Mouse (Mus musculus): ENCODE results near the gene Ifitm1. TPM values are rescaled to one million over a fixed set of nuclear protein-coding genes. Genes with fewer than 3 reads are reported as not detected.
"Not testable (repeated sequence)": the region's sequence is repeated elsewhere in the genome, so short reads cannot be mapped to it uniquely, and the experiment has no call there.

Gene Ifitm1
- polyA plus RNA-seq, 1 experiment from 2014 or later = 8.0 TPM

DNA sequence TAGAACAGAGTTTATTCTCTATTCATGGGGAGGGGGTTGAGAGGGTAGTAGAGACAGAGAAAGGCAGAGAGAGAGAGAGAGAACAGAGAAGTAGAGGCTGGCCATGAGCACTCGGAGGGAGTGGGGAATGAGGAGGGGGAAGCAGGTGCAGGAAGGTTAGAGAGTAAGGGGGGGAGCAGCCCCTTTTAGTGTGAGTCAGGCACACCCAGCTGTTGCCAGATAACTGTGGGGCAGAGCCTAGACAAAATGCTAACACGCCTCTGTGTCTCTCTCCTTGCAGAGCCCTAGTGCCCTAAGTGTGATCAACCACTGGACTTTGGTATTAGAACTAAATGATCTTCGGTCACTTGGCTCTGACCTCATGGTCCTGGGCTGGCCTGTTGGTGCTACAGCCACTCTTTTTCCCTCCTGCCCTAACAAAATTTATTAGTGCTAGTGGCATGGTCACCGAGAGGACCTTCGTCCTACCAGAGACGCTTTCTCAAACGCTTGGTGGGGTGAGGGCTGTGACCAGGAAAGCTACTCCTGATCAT lies 44.3 kb downstream of the Ifitm1 start:
- DNase-seq (ENCODE audit: low spot score, missing footprints) (no peak), ATAC-seq (ENCODE audit: low FRiP score) (no peak)
- H3K9ac ChIP-seq (ENCODE audit: low read length) = no peak overlapping the region
- no peak overlapping the region for H3K4me2 ChIP-seq
- no peaks in the 10 kb centered on the region for H3K9me3 ChIP-seq (ENCODE audit: control insufficient read depth, low read length)
- no peaks in the 10 kb centered on the region; the same call in 1 of the 2 replicates for H3K27me3 ChIP-seq (ENCODE audit: control insufficient read depth, insufficient read depth, low read length)
- H3K4me1 ChIP-seq (ENCODE audit: control insufficient read depth, insufficient read depth, low read length) = peaks cover 3% of the 10 kb centered on the region; the same call in 1 of the 2 replicates
- no peaks in the 10 kb centered on the region; the same call in 1 of the 2 replicates for H3K36me3 ChIP-seq (ENCODE audit: control insufficient read depth, insufficient read depth, low read length)
- H3K4me3 ChIP-seq (ENCODE audit: low read depth, low read length) = no peak overlapping the region
- H3K27ac ChIP-seq (ENCODE audit: low read depth, low read length) = no peak overlapping the region
- WGBS = 89% methylated on average over 7 of the region's 7 CpGs

DNA sequence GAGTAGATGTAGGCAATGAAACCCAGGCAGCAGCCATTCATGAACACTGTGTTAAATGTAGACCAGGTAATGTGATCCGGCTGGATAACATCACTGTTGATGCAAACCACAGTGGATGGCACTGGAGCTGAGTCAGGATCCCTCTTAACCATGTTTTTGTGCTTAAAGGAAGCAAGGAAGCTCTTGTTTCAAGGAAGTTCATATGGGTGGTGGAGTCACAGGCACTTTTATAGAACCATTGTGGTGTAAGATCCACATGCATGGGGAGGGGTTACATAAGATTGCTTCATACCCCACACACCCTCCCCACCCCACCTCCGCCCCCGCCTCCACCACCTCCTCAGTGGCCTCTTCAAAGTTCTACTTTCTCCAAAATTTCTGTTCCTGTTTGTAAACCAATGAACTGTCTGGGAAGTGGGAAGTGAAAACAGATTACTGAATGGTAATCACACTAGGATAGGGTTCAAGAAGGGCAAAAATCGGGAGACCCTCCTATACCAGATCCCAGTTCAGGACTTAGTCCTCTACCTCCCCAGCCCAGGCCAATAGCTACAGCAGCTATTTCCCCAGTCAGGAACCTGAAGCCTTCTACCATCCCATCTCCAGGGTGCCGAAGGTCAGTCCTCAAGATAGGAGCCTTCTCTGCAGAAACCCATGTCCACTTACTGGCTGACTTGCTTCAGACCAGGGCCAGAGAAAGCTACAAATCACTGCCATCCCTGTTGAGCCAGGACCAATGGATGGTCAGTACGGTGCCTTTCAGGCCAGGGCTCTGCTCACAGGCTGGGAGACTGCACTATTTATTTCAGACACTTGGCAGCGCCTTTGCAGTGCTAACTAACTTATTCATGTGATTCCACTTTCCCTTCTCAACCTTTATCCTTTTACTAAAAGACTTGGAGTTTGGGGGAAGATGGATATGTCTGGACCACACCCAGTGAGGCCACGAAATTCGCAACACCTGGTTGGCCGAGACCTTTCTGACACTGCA lies 50.0 kb downstream of the Ifitm1 start:
- Histone ChIP-seq H3K27me3 (ENCODE audit: control insufficient read depth, insufficient read depth, low read length) (no peaks in the 10 kb centered on the region), H3K36me3 (ENCODE audit: control insufficient read depth, insufficient read depth, low read length) (no peaks in the 10 kb centered on the region; the same call in 1 of the 2 replicates), H3K4me1 (ENCODE audit: control insufficient read depth, insufficient read depth, low read length) (no peaks in the 10 kb centered on the region), H3K9me3 (ENCODE audit: control insufficient read depth, low read length) (no peaks in the 10 kb centered on the region), H3K9ac (ENCODE audit: low read length) (no peak overlapping the region), H3K4me3 (ENCODE audit: low read depth, low read length) (no peak overlapping the region), H3K27ac (ENCODE audit: low read depth, low read length) (no peak overlapping the region), H3K4me2 (no peak overlapping the region)
- DNase-seq (ENCODE audit: low spot score, missing footprints) = no peak
- 90% methylated on average over 10 of the region's 10 CpGs for WGBS
- no peak for ATAC-seq (ENCODE audit: low FRiP score)

DNA sequence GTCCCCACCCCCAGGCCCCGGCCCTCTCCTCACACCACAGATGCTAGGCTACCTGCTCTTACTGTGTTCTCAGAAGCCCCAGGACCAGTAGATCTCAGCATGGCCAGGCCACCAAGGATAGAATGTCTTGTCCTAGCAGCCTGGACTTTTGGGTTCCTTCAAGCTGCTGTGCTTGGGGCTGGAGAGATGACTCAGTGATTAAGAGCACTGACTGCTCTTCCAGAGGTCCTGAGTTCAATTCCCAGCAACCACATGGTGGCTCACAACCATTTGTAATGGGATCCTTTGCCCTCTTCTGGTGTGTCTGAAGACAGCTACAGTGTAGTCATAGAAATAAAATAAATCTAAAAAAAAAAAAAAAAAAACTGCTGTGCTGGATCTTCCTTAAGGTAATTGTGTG lies 50.8 kb downstream of the Ifitm1 start, which contains the start of gene Ifitm6:
Gene Ifitm6, minus strand, starts transcription at position 101 of the 400 bp plus-strand sequence.
- H3K27ac ChIP-seq (ENCODE audit: low read depth, low read length); H3K9ac ChIP-seq (ENCODE audit: low read length); H3K4me3 ChIP-seq (ENCODE audit: low read depth, low read length); ATAC-seq (ENCODE audit: low FRiP score); H3K36me3 ChIP-seq (ENCODE audit: control insufficient read depth, insufficient read depth, low read length); H3K4me1 ChIP-seq (ENCODE audit: control insufficient read depth, insufficient read depth, low read length); H3K4me2 ChIP-seq; H3K27me3 ChIP-seq (ENCODE audit: control insufficient read depth, insufficient read depth, low read length); DNase-seq (ENCODE audit: low spot score, missing footprints); H3K9me3 ChIP-seq (ENCODE audit: control insufficient read depth, low read length): not testable (repeated sequence)
- 90% methylated on average over 1 of the region's 1 CpGs for WGBS

DNA sequence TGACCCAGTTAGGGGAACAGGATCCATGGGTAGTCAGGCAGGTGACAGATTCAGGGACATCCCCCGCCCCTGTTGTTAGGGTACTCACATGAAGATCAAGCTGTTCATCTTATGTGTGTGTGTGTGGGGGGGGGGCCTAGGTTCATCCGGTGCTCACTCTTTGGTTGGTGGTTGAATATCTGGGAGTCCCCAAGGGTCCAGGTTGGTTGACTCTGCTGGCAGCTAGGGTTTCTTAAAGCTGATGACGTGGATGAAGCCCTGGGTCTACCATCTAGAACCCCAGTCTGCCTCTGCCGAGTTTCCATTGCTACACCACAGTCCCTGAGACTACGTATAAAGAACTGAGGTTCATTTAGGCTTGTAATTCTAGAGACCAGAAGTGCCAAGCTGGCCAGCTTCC lies 52.0 kb downstream of the Ifitm1 start:
- no peak for DNase-seq (ENCODE audit: low spot score, missing footprints)
- no peaks in the 10 kb centered on the region for H3K36me3 ChIP-seq (ENCODE audit: control insufficient read depth, insufficient read depth, low read length)
- no peak overlapping the region for H3K27ac ChIP-seq (ENCODE audit: low read depth, low read length)
- no peaks in the 10 kb centered on the region for H3K4me1 ChIP-seq (ENCODE audit: control insufficient read depth, insufficient read depth, low read length)
- no peak for ATAC-seq (ENCODE audit: low FRiP score)
- no peak overlapping the region for H3K4me2 ChIP-seq
- H3K27me3 ChIP-seq (ENCODE audit: control insufficient read depth, insufficient read depth, low read length) = no peaks in the 10 kb centered on the region
- no peak overlapping the region for H3K4me3 ChIP-seq (ENCODE audit: low read depth, low read length)
- no peaks in the 10 kb centered on the region for H3K9me3 ChIP-seq (ENCODE audit: control insufficient read depth, low read length)
- 94% methylated on average over 5 of the region's 5 CpGs for WGBS
- no peak overlapping the region for H3K9ac ChIP-seq (ENCODE audit: low read length)

Other genes starting within 250 kb of the Ifitm1 start
- gene Cyp2e1, start 203.5 kb upstream of the Ifitm1 start, polyA plus RNA-seq (2014; fragmentation: Nextera tagmentation; extraction: Ambion mirVana) = not detected in 2 replicates
- gene Syce1, start 179.4 kb upstream of the Ifitm1 start, polyA plus RNA-seq (2014; fragmentation: Nextera tagmentation; extraction: Ambion mirVana) = 0.12 TPM in 1 of 2 replicates, not detected in the other
- 5.4 and 7.1 TPM in 2 replicates for gene Zfp941, start 145.0 kb upstream of the Ifitm1 start, polyA plus RNA-seq (2014; fragmentation: Nextera tagmentation; extraction: Ambion mirVana)
- not detected in 2 replicates for gene Urah, start 132.2 kb upstream of the Ifitm1 start, polyA plus RNA-seq (2014; fragmentation: Nextera tagmentation; extraction: Ambion mirVana)
- not detected in 2 replicates for gene Scgb1c1, start 121.7 kb upstream of the Ifitm1 start, polyA plus RNA-seq (2014; fragmentation: Nextera tagmentation; extraction: Ambion mirVana)
- gene Odf3, start 119.4 kb upstream of the Ifitm1 start, polyA plus RNA-seq (2014; fragmentation: Nextera tagmentation; extraction: Ambion mirVana) = not detected in 2 replicates
- gene Gm45785, start 110.9 kb upstream of the Ifitm1 start, polyA plus RNA-seq (2014; fragmentation: Nextera tagmentation; extraction: Ambion mirVana) = not detected in 2 replicates
- 60.4 and 65.5 TPM in 2 replicates for gene Ric8a, start 110.3 kb upstream of the Ifitm1 start, polyA plus RNA-seq (2014; fragmentation: Nextera tagmentation; extraction: Ambion mirVana)
- 23.9 and 25.3 TPM in 2 replicates for gene Bet1l, start 109.6 kb upstream of the Ifitm1 start, polyA plus RNA-seq (2014; fragmentation: Nextera tagmentation; extraction: Ambion mirVana)
- 173 and 182 TPM in 2 replicates for gene Psmd13, start 85.3 kb upstream of the Ifitm1 start, polyA plus RNA-seq (2014; fragmentation: Nextera tagmentation; extraction: Ambion mirVana)
- gene Sirt3, start 84.9 kb upstream of the Ifitm1 start, polyA plus RNA-seq (2014; fragmentation: Nextera tagmentation; extraction: Ambion mirVana) = 18.4 and 21.6 TPM in 2 replicates
- not detected in 2 replicates for gene Cox8b, start 66.8 kb upstream of the Ifitm1 start, polyA plus RNA-seq (2014; fragmentation: Nextera tagmentation; extraction: Ambion mirVana)
- 0.08 and 0.21 TPM in 2 replicates for gene Nlrp6, start 46.3 kb upstream of the Ifitm1 start, polyA plus RNA-seq (2014; fragmentation: Nextera tagmentation; extraction: Ambion mirVana)
- gene Pgghg, start 25.8 kb upstream of the Ifitm1 start, polyA plus RNA-seq (2014; fragmentation: Nextera tagmentation; extraction: Ambion mirVana) = 10.2 and 12.5 TPM in 2 replicates
- 0.20 TPM in 1 of 2 replicates, not detected in the other for gene Ifitm5, start 16.9 kb upstream of the Ifitm1 start, polyA plus RNA-seq (2014; fragmentation: Nextera tagmentation; extraction: Ambion mirVana)
- gene Gm45717, start 11.3 kb upstream of the Ifitm1 start, polyA plus RNA-seq (2014; fragmentation: Nextera tagmentation; extraction: Ambion mirVana) = not detected in 2 replicates
- gene Ifitm2, start 11.2 kb upstream of the Ifitm1 start, polyA plus RNA-seq (2014; fragmentation: Nextera tagmentation; extraction: Ambion mirVana) = 198 and 207 TPM in 2 replicates
- gene Ifitm3, start 43.5 kb downstream of the Ifitm1 start, polyA plus RNA-seq (2014; fragmentation: Nextera tagmentation; extraction: Ambion mirVana) = 13.5 and 14.0 TPM in 2 replicates
- gene Ifitm6, start 50.7 kb downstream of the Ifitm1 start, polyA plus RNA-seq (2014; fragmentation: Nextera tagmentation; extraction: Ambion mirVana) = not detected in 2 replicates
- gene Gm17387, start 61.9 kb downstream of the Ifitm1 start, polyA plus RNA-seq (2014; fragmentation: Nextera tagmentation; extraction: Ambion mirVana) = not detected in 2 replicates
- gene B4galnt4, start 93.9 kb downstream of the Ifitm1 start, polyA plus RNA-seq (2014; fragmentation: Nextera tagmentation; extraction: Ambion mirVana) = 18.8 and 19.5 TPM in 2 replicates
- gene Pkp3, start 111.0 kb downstream of the Ifitm1 start, polyA plus RNA-seq (2014; fragmentation: Nextera tagmentation; extraction: Ambion mirVana) = 0.82 and 0.84 TPM in 2 replicates
- gene Sigirr, start 133.4 kb downstream of the Ifitm1 start, polyA plus RNA-seq (2014; fragmentation: Nextera tagmentation; extraction: Ambion mirVana) = 1.2 and 1.8 TPM in 2 replicates
- gene Ano9, start 150.6 kb downstream of the Ifitm1 start, polyA plus RNA-seq (2014; fragmentation: Nextera tagmentation; extraction: Ambion mirVana) = 0.12 TPM in 1 of 2 replicates, not detected in the other
- gene Ptdss2, start 155.2 kb downstream of the Ifitm1 start, polyA plus RNA-seq (2014; fragmentation: Nextera tagmentation; extraction: Ambion mirVana) = 68.6 and 70.7 TPM in 2 replicates
- 54.6 and 56.7 TPM in 2 replicates for gene Rnh1, start 205.6 kb downstream of the Ifitm1 start, polyA plus RNA-seq (2014; fragmentation: Nextera tagmentation; extraction: Ambion mirVana)
- gene Hras, start 226.8 kb downstream of the Ifitm1 start, polyA plus RNA-seq (2014; fragmentation: Nextera tagmentation; extraction: Ambion mirVana) = 86.1 and 103 TPM in 2 replicates
- 7.5 and 8.8 TPM in 2 replicates for gene Lrrc56, start 226.9 kb downstream of the Ifitm1 start, polyA plus RNA-seq (2014; fragmentation: Nextera tagmentation; extraction: Ambion mirVana)
- 2.1 and 2.5 TPM in 2 replicates for gene Lmntd2, start 246.9 kb downstream of the Ifitm1 start, polyA plus RNA-seq (2014; fragmentation: Nextera tagmentation; extraction: Ambion mirVana)
- gene Rassf7, start 248.6 kb downstream of the Ifitm1 start, polyA plus RNA-seq (2014; fragmentation: Nextera tagmentation; extraction: Ambion mirVana) = 33.5 and 38.3 TPM in 2 replicates